In genomic region chr11:49202071-49202470, GRCm38 (mm10) we compare ENCODE assay signal across 10 mouse cellular contexts. TPM values are rescaled to one million over a fixed set of nuclear protein-coding genes. Genes with fewer than 3 reads are reported as not detected.
DNase-seq lines count a peak whose midpoint lies in the region; ATAC-seq and TF ChIP-seq lines count a peak whose summit lies in the region.
"Had no signal": no experiment of that assay in that cellular context is flagged by ENCODE, and none has a peak within 500 bp of the region (broad histone marks: within the 10 kb centered on the region; RNA-seq: fewer than 3 reads in every experiment).

No protein-coding gene starts in this region.

- no peaks in the 10 kb centered on the region for H3K36me3 ChIP-seq in kidney, postnatal 0 days (ENCODE audit: insufficient read depth, low read length)
- H3K36me3 ChIP-seq in hindbrain, embryonic 14.5 days (replicated peaks; ENCODE audit: control insufficient read depth, insufficient read depth) = peaks cover 6% of the 10 kb centered on the region; the same call in 1 of the 2 replicates
- peaks cover 2% of the 10 kb centered on the region; the same call in 1 of the 2 replicates for H3K36me3 ChIP-seq in midbrain, embryonic 15.5 days (replicated peaks)

- peak overlapping the region; percentile 85 for H3K4me2 ChIP-seq in kidney, postnatal 0 days (ENCODE audit: low read length)
- peak overlapping the region; percentile 95 for H3K4me2 ChIP-seq in hindbrain, embryonic 14.5 days (replicated peaks)
- H3K4me2 ChIP-seq in midbrain, embryonic 15.5 days = peak overlapping the region; percentile 82

- peak overlapping the region; percentile 72 for H3K4me3 ChIP-seq in kidney, postnatal 0 days (replicated peaks; ENCODE audit: low read depth, low read length)
- H3K4me3 ChIP-seq in brown adipose tissue, adult 24 weeks (ENCODE audit: insufficient read depth, low read depth, low read length) = peak overlapping the region; percentile 89
- peak overlapping the region; percentile 90 for H3K4me3 ChIP-seq in hindbrain, embryonic 14.5 days (replicated peaks; ENCODE audit: low read length)
- H3K4me3 ChIP-seq in midbrain, embryonic 15.5 days = peak overlapping the region; percentile 84

- peak overlapping the region; percentile 91; the same call in 1 of the 2 replicates for H3K9ac ChIP-seq in kidney, postnatal 0 days (ENCODE audit: low read depth, low read length)
- H3K9ac ChIP-seq in hindbrain, embryonic 14.5 days = peak overlapping the region; percentile 97
- H3K9ac ChIP-seq in midbrain, embryonic 15.5 days = peak overlapping the region; percentile 99; the same call in 1 of the 2 replicates

- TF ChIP-seq CTCF in kidney, postnatal 0 days (IDR thresholded peaks at IDR 0.05; ENCODE audit: low read depth) = no peak

- peak; percentile 37 for DNase-seq in kidney, postnatal 0 days (ENCODE audit: low spot score)
- no peak for DNase-seq in kidney, postnatal 14 days
- DNase-seq in hindbrain, embryonic 14.5 days (ENCODE audit: low spot score) = no peak
- no peak for DNase-seq in cerebellum, postnatal 10 days
- DNase-seq in urinary bladder, postnatal 4 days (ENCODE audit: low spot score in 2 of 2) = no peak
- DNase-seq in spleen, postnatal 14 days (ENCODE audit: low spot score in 2 of 2) = no peak
- DNase-seq: lung, postnatal 10 days had no signal

- H3K9me3 ChIP-seq in kidney, postnatal 0 days (replicated peaks; ENCODE audit: low read length) = no peaks in the 10 kb centered on the region
- no peaks in the 10 kb centered on the region for H3K9me3 ChIP-seq in hindbrain, embryonic 14.5 days (ENCODE audit: control insufficient read depth, low read length)
- no peaks in the 10 kb centered on the region for H3K9me3 ChIP-seq in midbrain, embryonic 15.5 days

- H3K4me1 ChIP-seq in kidney, postnatal 0 days (replicated peaks; ENCODE audit: insufficient read depth, low read length) = peaks cover 13% of the 10 kb centered on the region
- peaks cover 6% of the 10 kb centered on the region; the same call in 1 of the 2 replicates for H3K4me1 ChIP-seq in brown adipose tissue, adult 24 weeks (ENCODE audit: control insufficient read depth, insufficient read depth, insufficient read length, low read length)
- H3K4me1 ChIP-seq in hindbrain, embryonic 14.5 days (replicated peaks; ENCODE audit: control insufficient read depth, insufficient read depth, low read length) = peaks cover 22% of the 10 kb centered on the region
- H3K4me1 ChIP-seq in midbrain, embryonic 15.5 days = peaks cover 19% of the 10 kb centered on the region

- 35% methylated on average over 2 of the region's 2 CpGs for WGBS in kidney, postnatal 0 days
- WGBS in hindbrain, embryonic 14.5 days = 76% methylated on average over 2 of the region's 2 CpGs
- 67% methylated on average over 2 of the region's 2 CpGs for WGBS in midbrain, embryonic 15.5 days

- no peaks in the 10 kb centered on the region for H3K27me3 ChIP-seq in kidney, postnatal 0 days (ENCODE audit: insufficient read depth, low read length)
- H3K27me3 ChIP-seq in hindbrain, embryonic 14.5 days (ENCODE audit: control insufficient read depth, insufficient read depth, low read length) = no peaks in the 10 kb centered on the region
- H3K27me3 ChIP-seq in midbrain, embryonic 15.5 days (replicated peaks) = no peaks in the 10 kb centered on the region

- peak overlapping the region; percentile 96 for H3K27ac ChIP-seq in kidney, postnatal 0 days
- H3K27ac ChIP-seq in brown adipose tissue, adult 24 weeks (replicated peaks; ENCODE audit: low read depth, low read length) = peak overlapping the region; percentile 100
- H3K27ac ChIP-seq in hindbrain, embryonic 14.5 days = peak overlapping the region; percentile 98; the same call in 1 of the 2 replicates
- no peak overlapping the region for H3K27ac ChIP-seq in midbrain, embryonic 15.5 days

- ATAC-seq in kidney, postnatal 0 days (replicated peaks; ENCODE audit: low FRiP score, low read depth) = no peak
- ATAC-seq in hindbrain, embryonic 14.5 days (ENCODE audit: low FRiP score) = no peak
- ATAC-seq in midbrain, embryonic 15.5 days (replicated peaks) = no peak

RNA-seq across cellular contexts. Expression of gene Zfp62, which starts 1.0 kb away (rescaled TPM):
- polyA plus RNA-seq in kidney, postnatal 0 days (2015; fragmentation: Nextera tagmentation; extraction: Ambion mirVana) = 29.4 and 29.8 TPM in 2 replicates
- 10.4 and 14.4 TPM in 2 replicates for polyA plus RNA-seq in brown adipose tissue, adult 24 weeks (2012; ENCODE audit: insufficient read depth, insufficient read length, missing spikeins)
- polyA plus RNA-seq in hindbrain, embryonic 14.5 days (2014; fragmentation: Nextera tagmentation; extraction: Ambion mirVana) = 46.8 and 48.2 TPM in 2 replicates
- polyA plus RNA-seq in midbrain, embryonic 15.5 days (2015; fragmentation: Nextera tagmentation; extraction: Ambion mirVana) = 45.1 and 46.0 TPM in 2 replicates

RNA-seq across cellular contexts. Expression of gene Btnl9, which starts 15.1 kb away (rescaled TPM):
- polyA plus RNA-seq in kidney, postnatal 0 days (2015; fragmentation: Nextera tagmentation; extraction: Ambion mirVana) = 2.2 and 2.5 TPM in 2 replicates
- polyA plus RNA-seq in brown adipose tissue, adult 24 weeks (2012; ENCODE audit: insufficient read depth, insufficient read length, missing spikeins) = 12.3 and 23.2 TPM in 2 replicates
- polyA plus RNA-seq in hindbrain, embryonic 14.5 days (2014; fragmentation: Nextera tagmentation; extraction: Ambion mirVana) = 0.05 and 0.11 TPM in 2 replicates
- polyA plus RNA-seq in midbrain, embryonic 15.5 days (2015; fragmentation: Nextera tagmentation; extraction: Ambion mirVana) = 0.09 and 0.15 TPM in 2 replicates

RNA-seq across cellular contexts. Expression of gene Mgat1, which starts 41.9 kb away (rescaled TPM):
- 75.2 and 82.7 TPM in 2 replicates for polyA plus RNA-seq in kidney, postnatal 0 days (2015; fragmentation: Nextera tagmentation; extraction: Ambion mirVana)
- polyA plus RNA-seq in brown adipose tissue, adult 24 weeks (2012; ENCODE audit: insufficient read depth, insufficient read length, missing spikeins) = 19.3 and 30.6 TPM in 2 replicates
- polyA plus RNA-seq in hindbrain, embryonic 14.5 days (2014; fragmentation: Nextera tagmentation; extraction: Ambion mirVana) = 31.0 and 31.1 TPM in 2 replicates
- 35.3 and 35.4 TPM in 2 replicates for polyA plus RNA-seq in midbrain, embryonic 15.5 days (2015; fragmentation: Nextera tagmentation; extraction: Ambion mirVana)

RNA-seq across cellular contexts. Expression of gene Olfr1394, which starts 47.9 kb away (rescaled TPM):
- polyA plus RNA-seq in kidney, postnatal 0 days (2015; fragmentation: Nextera tagmentation; extraction: Ambion mirVana) = not detected in 2 replicates
- not detected in 2 replicates for polyA plus RNA-seq in brown adipose tissue, adult 24 weeks (2012; ENCODE audit: insufficient read depth, insufficient read length, missing spikeins)
- polyA plus RNA-seq in hindbrain, embryonic 14.5 days (2014; fragmentation: Nextera tagmentation; extraction: Ambion mirVana) = not detected in 2 replicates
- polyA plus RNA-seq in midbrain, embryonic 15.5 days (2015; fragmentation: Nextera tagmentation; extraction: Ambion mirVana) = not detected in 2 replicates
- polyA plus RNA-seq: brain, embryonic 14.5 days had no signal

RNA-seq across cellular contexts. Expression of gene Olfr1395, which starts 60.0 kb away (rescaled TPM):
- not detected in 2 replicates for polyA plus RNA-seq in kidney, postnatal 0 days (2015; fragmentation: Nextera tagmentation; extraction: Ambion mirVana)
- polyA plus RNA-seq in brown adipose tissue, adult 24 weeks (2012; ENCODE audit: insufficient read depth, insufficient read length, missing spikeins) = not detected in 2 replicates
- polyA plus RNA-seq in hindbrain, embryonic 14.5 days (2014; fragmentation: Nextera tagmentation; extraction: Ambion mirVana) = not detected in 2 replicates
- not detected in 2 replicates for polyA plus RNA-seq in midbrain, embryonic 15.5 days (2015; fragmentation: Nextera tagmentation; extraction: Ambion mirVana)
- polyA plus RNA-seq: brain, embryonic 14.5 days had no signal
